Mouse (Mus musculus) lung, embryonic 14.5 days (tissue): ENCODE results near the gene Zdhhc4. TPM values are rescaled to one million over a fixed set of nuclear protein-coding genes. Genes with fewer than 3 reads are reported as not detected.

Experiments
- ATAC-seq: fragments of 200-750 bp; cut with Nextera tagmentation; 2 replicates; pipeline ENCODE4 v1.8.0; 2017; ENCODE audit warnings: mild to moderate bottlenecking, moderate TSS enrichment, moderate library complexity; ENCODE audit not compliant: insufficient read depth
- DNase-seq: peaks from one replicate; pipeline ENCODE4 v3.0.0-alpha.2; 2015
- H3K27ac ChIP-seq: fragments of 300-500 bp; sonication (generic); 2 replicates; pipeline ENCODE4 v1.5.1; 2014; ENCODE audit warnings: low read depth, mild to moderate bottlenecking, moderate library complexity
- H3K27me3 ChIP-seq: fragments of 300-500 bp; sonication (generic); 2 replicates; pipeline ENCODE4 v1.6.1; 2014; ENCODE audit warnings: low read length, control low read depth; ENCODE audit not compliant: insufficient read depth
- H3K36me3 ChIP-seq: fragments of 300-500 bp; sonication (generic); 2 replicates; pipeline ENCODE4 v1.6.1; 2014; ENCODE audit warnings: control low read depth; ENCODE audit not compliant: insufficient read depth
- H3K4me1 ChIP-seq: fragments of 300-500 bp; sonication (generic); 2 replicates; pipeline ENCODE4 v1.6.1; 2014; ENCODE audit warnings: antibody characterized with exemption, control low read depth; ENCODE audit not compliant: insufficient read depth
- H3K4me2 ChIP-seq: fragments of 300-500 bp; sonication (generic); 2 replicates; pipeline ENCODE4 v1.6.1; 2014; ENCODE audit warnings: mild to moderate bottlenecking
- H3K4me3 ChIP-seq: fragments of 300-500 bp; sonication (generic); 2 replicates; pipeline ENCODE4 v1.5.1; 2014; ENCODE audit warnings: low read depth, low read length
- H3K9ac ChIP-seq: fragments of 300-500 bp; sonication (generic); 2 replicates; pipeline ENCODE4 v1.6.1; 2014
- H3K9me3 ChIP-seq: fragments of 300-500 bp; sonication (generic); 2 replicates; pipeline ENCODE4 v1.6.1; 2016; ENCODE audit warnings: low read depth, low read length, control low read depth
- CTCF ChIP-seq: IDR thresholded peaks from 2 replicates; pipeline ENCODE4 v1.5.1; 2016; ENCODE audit warnings: antibody characterized with exemption, low read depth
- WGBS: fragments of 180-500 bp; shearing (Covaris S2); extraction: QIAGEN DNeasy Blood & Tissue Kit; methylation state at CpG from one replicate; pipeline ENCODE4 v1.1.7; 2014; 5-methylcytosine and 5-hydroxymethylcytosine counted together
- polyA plus RNA-seq: library from polyadenylated mRNA; unstranded; fragments of >200 nt; fragmentation: Nextera tagmentation; extraction: Ambion mirVana; gene quantifications from 2 replicates; pipeline ENCODE4 v1.2.1, GENCODE M21; 2014

Gene Zdhhc4
- polyA plus RNA-seq, 1 experiment from 2014 or later: 74.6 TPM

DNA sequence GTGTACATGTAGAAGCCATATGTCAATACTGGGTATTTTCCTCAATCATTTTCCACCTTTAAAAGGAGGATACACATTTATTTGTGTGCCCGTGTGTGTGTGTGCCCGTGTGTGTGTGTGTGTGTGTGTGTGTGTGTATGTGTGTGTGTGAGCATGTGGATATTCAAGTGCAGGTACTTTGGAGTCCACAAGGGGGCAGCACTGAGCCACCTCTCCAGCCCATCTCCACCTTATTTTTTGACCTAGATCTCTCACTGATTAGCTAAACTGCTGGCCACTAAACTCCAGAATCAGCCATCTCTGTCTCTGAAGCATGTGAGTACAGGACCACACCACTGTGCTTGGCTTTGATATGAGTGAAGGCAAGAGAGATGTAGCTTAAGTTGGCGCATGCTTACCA is 34.2 kb downstream of the Zdhhc4 start:
- no peak overlapping the region for H3K4me2 ChIP-seq
- ATAC-seq (no peak), DNase-seq (no peak)
- WGBS: 94% methylated on average over 3 of the region's 3 CpGs
- no peak overlapping the region for H3K4me3 ChIP-seq
- peaks cover 8% of the 10 kb centered on the region; the same call in 1 of the 2 replicates for H3K4me1 ChIP-seq
- no peaks in the 10 kb centered on the region for H3K9me3 ChIP-seq
- no peak overlapping the region for H3K27ac ChIP-seq
- no peak overlapping the region for H3K9ac ChIP-seq
- peaks cover 11% of the 10 kb centered on the region for H3K36me3 ChIP-seq
- TF ChIP-seq CTCF: peak; percentile 57
- H3K27me3 ChIP-seq: peaks cover 48% of the 10 kb centered on the region

DNA sequence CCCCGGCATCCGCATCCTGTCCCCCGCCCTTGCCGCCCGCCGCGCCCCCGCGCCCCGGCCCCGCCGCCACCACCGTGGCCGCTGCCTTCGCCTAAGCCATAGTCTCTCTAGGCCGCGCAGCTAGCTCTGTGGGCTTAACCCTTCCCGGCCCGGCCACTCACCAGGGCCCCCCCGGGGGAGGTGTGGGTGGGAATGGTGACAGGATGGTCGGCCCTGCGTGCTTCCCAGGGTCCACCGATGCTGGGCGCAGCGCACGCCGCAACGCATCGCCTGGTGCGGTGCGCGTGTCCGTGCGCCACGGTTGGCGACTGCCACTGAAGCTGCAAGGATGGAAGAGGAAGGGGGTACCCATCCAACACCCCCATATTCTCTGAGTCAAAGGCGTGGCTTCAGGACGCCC is 35.7 kb downstream of the Zdhhc4 start, which contains the start of gene Zfp853:
Gene Zfp853 (minus strand): TSS at position 220 of the 400 bp plus-strand sequence.
- 4% methylated on average over 31 of the region's 38 CpGs for WGBS
- H3K27ac ChIP-seq: no peak within 1 kb of the TSS
- TF ChIP-seq CTCF: no peak

DNA sequence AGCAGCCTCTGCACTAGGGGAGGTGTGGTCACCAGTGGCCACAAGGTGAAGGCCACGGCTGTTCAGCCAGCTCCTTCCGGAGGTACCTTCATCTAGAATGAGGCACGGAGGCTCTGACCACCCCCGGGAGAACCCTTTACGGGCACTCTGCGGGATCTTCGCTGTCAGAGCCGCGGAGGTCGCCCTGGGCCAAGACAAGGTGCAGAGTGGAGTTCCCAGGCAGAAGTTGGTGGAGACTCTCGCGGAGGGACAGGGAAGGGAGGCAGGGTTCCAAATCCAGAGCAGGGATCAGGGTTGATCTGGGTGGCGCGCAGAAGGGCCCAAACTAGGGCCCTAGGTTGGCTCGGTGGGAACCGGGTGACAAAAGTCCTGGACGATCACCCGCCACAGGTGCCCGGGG is 36.2 kb downstream of the Zdhhc4 start:
- no peak for DNase-seq

More for the DNA sequence above, 35.7 kb downstream of the Zdhhc4 start, which contains the start of gene Zfp853:
- no peaks in the 10 kb centered on the region for H3K9me3 ChIP-seq
- ATAC-seq (no peak; the same call in 1 of the 2 replicates), DNase-seq (no peak)
- peaks cover 8% of the 10 kb centered on the region; the same call in 1 of the 2 replicates for H3K4me1 ChIP-seq
- H3K4me3 ChIP-seq: peak within 1 kb of the TSS; percentile 47
- peak within 1 kb of the TSS; percentile 50 for H3K9ac ChIP-seq
- H3K4me2 ChIP-seq: peak within 1 kb of the TSS; percentile 94
- peaks cover 62% of the 10 kb centered on the region for H3K27me3 ChIP-seq
- H3K36me3 ChIP-seq: no peaks in the 10 kb centered on the region

DNA sequence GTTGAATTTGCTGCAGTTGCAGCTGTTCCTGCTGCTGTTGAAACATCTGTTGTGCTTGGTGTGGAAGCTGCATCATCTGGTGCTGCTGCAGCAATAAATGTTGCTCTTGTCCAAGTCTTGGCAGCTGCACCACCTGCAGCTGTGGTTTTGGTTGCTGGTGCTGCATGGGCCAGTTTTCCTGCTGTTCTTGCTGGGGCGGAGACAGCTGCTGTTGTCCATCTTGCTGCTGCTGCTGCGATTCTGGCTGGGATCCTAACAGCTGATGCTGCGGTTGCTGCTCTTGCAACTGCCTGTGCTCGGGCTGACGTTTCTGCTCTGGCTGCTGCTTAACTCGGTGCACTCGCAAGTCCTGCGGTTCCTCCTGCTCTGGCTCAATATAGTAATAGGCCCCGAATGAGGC is 39.8 kb downstream of the Zdhhc4 start:
- WGBS: 68% methylated on average over 9 of the region's 9 CpGs
- Histone ChIP-seq H3K27ac (no peak overlapping the region), H3K4me3 (no peak overlapping the region), H3K27me3 (peaks cover 89% of the 10 kb centered on the region), H3K9ac (no peak overlapping the region), H3K4me2 (no peak overlapping the region), H3K9me3 (no peaks in the 10 kb centered on the region), H3K4me1 (peaks cover 4% of the 10 kb centered on the region; the same call in 1 of the 2 replicates), H3K36me3 (no peaks in the 10 kb centered on the region)
- DNase-seq: no peak
- TF ChIP-seq CTCF: no peak
- ATAC-seq: no peak

More for the DNA sequence above, 36.2 kb downstream of the Zdhhc4 start:
- no peaks in the 10 kb centered on the region for H3K36me3 ChIP-seq
- 1% methylated on average over 19 of the region's 19 CpGs for WGBS
- peak overlapping the region; percentile 47 for H3K4me3 ChIP-seq
- H3K9me3 ChIP-seq: no peaks in the 10 kb centered on the region
- H3K4me2 ChIP-seq: peak overlapping the region; percentile 94
- peak overlapping the region; percentile 50 for H3K9ac ChIP-seq
- H3K27ac ChIP-seq: no peak overlapping the region
- H3K27me3 ChIP-seq: peaks cover 68% of the 10 kb centered on the region
- no peak for ATAC-seq
- H3K4me1 ChIP-seq: peaks cover 5% of the 10 kb centered on the region; the same call in 1 of the 2 replicates
- TF ChIP-seq CTCF: no peak

DNA sequence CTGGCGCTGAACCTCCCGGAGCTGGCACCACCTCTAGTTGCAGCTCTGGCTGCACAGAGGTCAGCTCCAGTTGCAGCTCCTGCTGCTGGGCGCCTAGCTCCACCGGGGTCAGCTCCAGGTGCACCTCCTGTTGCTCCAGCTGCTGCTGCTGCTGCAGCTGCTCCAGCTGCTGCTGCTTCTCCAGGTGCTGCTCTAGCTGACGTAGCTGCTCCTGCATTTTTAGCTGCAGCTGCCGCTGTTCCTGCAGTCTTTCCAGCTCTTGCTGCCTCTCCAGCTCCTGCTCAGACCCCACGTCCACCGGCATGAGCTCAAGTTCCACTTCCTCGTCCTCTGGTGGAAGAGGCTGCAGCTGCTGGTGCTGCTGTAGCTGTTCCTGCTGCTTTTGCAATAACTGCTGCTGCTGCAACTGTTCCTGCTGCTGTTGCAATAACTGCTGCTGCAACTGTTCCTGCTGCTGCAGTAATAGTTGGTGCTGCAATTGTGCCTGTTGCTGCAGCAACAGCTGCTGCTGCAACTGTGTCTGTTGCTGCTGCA is 40.6 kb downstream of the Zdhhc4 start:
- no peak for TF ChIP-seq CTCF
- no peak overlapping the region for H3K27ac ChIP-seq
- H3K27me3 ChIP-seq: peaks cover 81% of the 10 kb centered on the region
- ATAC-seq (no peak), DNase-seq (no peak)
- H3K9ac ChIP-seq: no peak overlapping the region
- H3K9me3 ChIP-seq: no peaks in the 10 kb centered on the region
- H3K4me3 ChIP-seq: peak overlapping the region; percentile 25
- WGBS: 8% methylated on average over 9 of the region's 9 CpGs
- H3K36me3 ChIP-seq: no peaks in the 10 kb centered on the region
- peaks cover 4% of the 10 kb centered on the region; the same call in 1 of the 2 replicates for H3K4me1 ChIP-seq
- peak overlapping the region; percentile 58 for H3K4me2 ChIP-seq

DNA sequence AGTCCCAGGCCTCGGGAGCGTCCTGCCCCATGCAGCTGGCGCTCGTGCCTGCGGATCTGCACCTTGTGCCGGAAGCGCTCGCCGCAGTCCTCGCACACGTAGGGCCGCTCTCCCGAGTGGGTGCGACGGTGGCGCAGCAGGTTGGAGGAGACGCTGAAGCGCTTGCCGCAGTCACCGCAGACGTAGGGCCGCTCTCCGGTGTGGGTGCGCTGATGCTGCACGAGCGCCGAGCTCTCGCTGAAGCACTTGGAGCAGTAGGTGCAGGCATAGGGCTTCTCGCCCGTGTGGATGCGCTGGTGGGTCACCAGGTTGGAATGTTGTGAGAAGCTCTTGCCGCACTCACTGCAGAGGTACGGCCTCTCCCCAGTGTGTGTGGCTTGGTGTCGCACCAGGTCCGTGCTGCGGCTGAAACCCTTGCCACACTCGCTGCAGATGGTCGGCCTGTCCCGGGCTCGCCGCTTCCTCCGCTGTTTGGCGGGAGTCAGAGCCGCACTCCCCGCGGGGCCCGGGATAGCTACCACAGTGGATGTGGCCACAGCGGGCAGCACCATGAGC is 41.2 kb downstream of the Zdhhc4 start:
- under 1% methylated on average over 48 of the region's 48 CpGs for WGBS
- Histone ChIP-seq H3K27ac (no peak overlapping the region), H3K9me3 (no peaks in the 10 kb centered on the region), H3K4me2 (peak overlapping the region; percentile 58), H3K36me3 (no peaks in the 10 kb centered on the region), H3K9ac (peak overlapping the region; percentile 6; the same call in 1 of the 2 replicates), H3K27me3 (peaks cover 75% of the 10 kb centered on the region), H3K4me1 (peaks cover 4% of the 10 kb centered on the region; the same call in 1 of the 2 replicates), H3K4me3 (peak overlapping the region; percentile 25)
- DNase-seq (no peak), ATAC-seq (peak; percentile 28; the same call in 1 of the 2 replicates)
- no peak for TF ChIP-seq CTCF

DNA sequence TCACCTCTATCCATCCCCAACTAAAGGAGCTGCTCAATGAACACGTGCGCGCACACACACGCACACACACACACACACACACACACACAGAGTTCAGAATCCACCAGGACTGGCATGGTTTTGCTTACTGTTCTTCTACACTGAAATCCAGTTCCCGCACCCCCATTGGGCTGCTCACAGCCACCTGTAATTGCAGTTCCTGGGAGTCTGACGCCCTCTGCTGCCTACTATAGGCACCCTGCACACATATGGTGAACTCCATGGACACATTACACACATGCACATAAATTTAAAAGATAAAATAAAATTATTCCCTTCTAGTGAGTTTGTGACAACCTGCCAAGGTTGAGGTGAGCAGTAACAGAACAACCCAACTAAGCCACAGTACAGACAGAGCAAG is 44.3 kb downstream of the Zdhhc4 start:
- no peak overlapping the region for H3K4me3 ChIP-seq
- no peak overlapping the region for H3K27ac ChIP-seq
- no peaks in the 10 kb centered on the region for H3K9me3 ChIP-seq
- peaks cover 44% of the 10 kb centered on the region for H3K27me3 ChIP-seq
- no peaks in the 10 kb centered on the region for H3K36me3 ChIP-seq
- ATAC-seq (no peak), DNase-seq (no peak)
- 48% methylated on average over 6 of the region's 6 CpGs for WGBS
- H3K4me1 ChIP-seq: peaks cover 4% of the 10 kb centered on the region; the same call in 1 of the 2 replicates
- H3K4me2 ChIP-seq: no peak overlapping the region
- peak; percentile 48 for TF ChIP-seq CTCF
- no peak overlapping the region for H3K9ac ChIP-seq
